Mouse (Mus musculus) spleen, postnatal 4 days (tissue): Measurements from ENCODE around the gene Nubp1.

ENCODE experiments used
- DNase-seq, 2 experiments: peaks; one replicate each; pipeline ENCODE4 v3.0.0; 2022; ENCODE audit warnings: low spot score in 2 of 2

The Nubp1 gene

GRCm38 (mm10) chr16:10411764-10412746 lies at the start of gene Nubp1:
Gene Nubp1 (plus strand): TSS chr16:10411948.
- DNase-seq: peak; percentile 89 to 95

GRCm38 (mm10) chr16:10363061-10363460 lies 48.7 kb upstream of the Nubp1 start:
- DNase-seq: no peak

GRCm38 (mm10) chr16:10365796-10366195 lies 46.0 kb upstream of the Nubp1 start:
- no peak for DNase-seq

- DNase-seq: no peak
Observed at GRCm38 (mm10) chr16:10366240-10367217, 45.2 kb upstream of the Nubp1 start.

GRCm38 (mm10) chr16:10369468-10369934 lies 42.2 kb upstream of the Nubp1 start:
- no peak for DNase-seq

GRCm38 (mm10) chr16:10369996-10370395 lies 41.8 kb upstream of the Nubp1 start:
- DNase-seq: no peak

GRCm38 (mm10) chr16:10372372-10372771 lies 39.4 kb upstream of the Nubp1 start:
- DNase-seq: no peak

GRCm38 (mm10) chr16:10374254-10375011 lies 37.3 kb upstream of the Nubp1 start:
- no peak for DNase-seq

GRCm38 (mm10) chr16:10377286-10377685 lies 34.5 kb upstream of the Nubp1 start:
- no peak for DNase-seq

- no peak for DNase-seq
Observed at GRCm38 (mm10) chr16:10379531-10379930, 32.2 kb upstream of the Nubp1 start.

- peak; percentile 75 to 83 for DNase-seq
Observed at GRCm38 (mm10) chr16:10384060-10384497, 27.7 kb upstream of the Nubp1 start.

- no peak for DNase-seq
Observed at GRCm38 (mm10) chr16:10384544-10384943, 27.2 kb upstream of the Nubp1 start.

- DNase-seq: no peak
Observed at GRCm38 (mm10) chr16:10385261-10385660, 26.5 kb upstream of the Nubp1 start.

GRCm38 (mm10) chr16:10388634-10389365 lies 22.9 kb upstream of the Nubp1 start:
- no peak for DNase-seq

GRCm38 (mm10) chr16:10392587-10392986 lies 19.2 kb upstream of the Nubp1 start:
- no peak for DNase-seq

- DNase-seq: peak; percentile 34 to 76
Observed at GRCm38 (mm10) chr16:10394699-10395540, 16.8 kb upstream of the Nubp1 start, which contains the start of gene Tekt5. Gene Tekt5 (minus strand): TSS chr16:10395490.

- no peak for DNase-seq
Observed at GRCm38 (mm10) chr16:10398755-10399154, 13.0 kb upstream of the Nubp1 start.

GRCm38 (mm10) chr16:10399160-10399559 lies 12.6 kb upstream of the Nubp1 start:
- peak; percentile 76 to 91 for DNase-seq

GRCm38 (mm10) chr16:10415976-10416375 lies 4.2 kb downstream of the Nubp1 start:
- peak; percentile 61 to 75 for DNase-seq
